Mouse (Mus musculus): ENCODE data around the gene Ndufs2. TPM values are rescaled to one million over a fixed set of nuclear protein-coding genes. Genes with fewer than 3 reads are reported as not detected.
"Not testable (repeated sequence)": the region's sequence is repeated elsewhere in the genome, so short reads cannot be mapped to it uniquely, and the experiment has no call there.

The Ndufs2 gene
- polyA plus RNA-seq, 1 experiment from 2014 or later: 213 TPM

DNA sequence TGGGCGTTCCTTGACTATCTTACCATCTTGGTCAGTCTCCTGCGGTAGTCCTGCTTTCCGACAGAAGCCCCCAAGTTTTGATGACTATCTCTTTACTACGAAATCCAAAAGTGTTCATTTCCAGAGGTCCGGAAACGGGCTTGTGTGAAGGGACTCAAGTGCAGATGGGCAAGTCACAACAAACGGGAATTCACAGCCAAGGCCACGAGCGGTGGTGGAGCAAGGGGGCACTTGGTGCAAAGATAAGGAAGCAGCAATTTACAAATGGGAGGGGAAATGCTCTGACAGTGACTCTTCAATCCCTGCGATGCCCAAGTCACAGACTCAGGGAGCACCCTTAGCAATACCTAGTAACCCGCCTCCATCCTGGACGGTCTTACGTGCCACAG, 3.7 kb downstream of the Ndufs2 start:
- peaks cover 26% of the 10 kb centered on the region for H3K36me3 ChIP-seq (replicated peaks)
- whole genome bisulfite sequencing: 15% methylated on average over 13 of the region's 13 CpGs

GRCm38 (mm10) chr1:171246709-171247452, 4.3 kb downstream of the Ndufs2 start:
- no peaks in the 10 kb centered on the region for H3K27me3 ChIP-seq
- WGBS: under 1% methylated on average over 41 of the region's 41 CpGs
- peaks cover 30% of the 10 kb centered on the region for H3K36me3 ChIP-seq (replicated peaks)
- H3K27ac ChIP-seq: peak overlapping the region; percentile 80
- peaks cover 47% of the 10 kb centered on the region for H3K4me1 ChIP-seq
- peak overlapping the region; percentile 79 for H3K4me2 ChIP-seq
- peak overlapping the region; percentile 78 for H3K4me3 ChIP-seq (replicated peaks)
- ATAC-seq (ENCODE audit: low FRiP score): peak; percentile 93
- peak overlapping the region; percentile 81 for H3K9ac ChIP-seq
- H3K9me3 ChIP-seq: no peaks in the 10 kb centered on the region

More for the DNA sequence above, 3.7 kb downstream of the Ndufs2 start:
- Histone ChIP-seq H3K4me3 (replicated peaks) (peak overlapping the region; percentile 78), H3K4me2 (peak overlapping the region; percentile 79), H3K4me1 (peaks cover 52% of the 10 kb centered on the region), H3K9me3 (no peaks in the 10 kb centered on the region), H3K27ac (peak overlapping the region; percentile 80), H3K27me3 (no peaks in the 10 kb centered on the region; the same call in 1 of the 2 replicates), H3K9ac (peak overlapping the region; percentile 51)
- ATAC-seq (ENCODE audit: low FRiP score): peak; percentile 1; the same call in 1 of the 2 replicates

DNA sequence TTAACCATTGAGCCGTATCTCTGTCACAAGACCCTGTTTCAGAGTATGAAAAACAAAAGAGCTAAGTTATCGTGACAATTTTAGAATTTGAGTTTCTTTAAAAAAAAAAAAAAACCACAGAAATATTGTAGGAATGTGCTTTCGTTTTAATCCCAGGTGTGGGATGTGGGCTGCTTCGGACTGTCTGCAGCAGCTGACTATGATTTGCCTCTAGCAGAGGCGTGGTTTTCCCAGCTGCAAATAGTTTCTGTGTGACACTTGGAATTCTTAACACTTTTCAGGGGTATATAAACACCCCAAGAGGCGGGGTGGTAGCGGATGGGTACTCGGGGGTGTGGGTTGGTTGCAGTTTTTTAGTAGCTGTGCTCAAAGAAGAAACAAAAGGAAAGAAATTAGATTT, 5.8 kb downstream of the Ndufs2 start:
- no peak for ATAC-seq (ENCODE audit: low FRiP score)
- Histone ChIP-seq H3K4me1 (peaks cover 31% of the 10 kb centered on the region), H3K27me3 (no peaks in the 10 kb centered on the region), H3K4me2 (no peak overlapping the region), H3K36me3 (replicated peaks) (peaks cover 45% of the 10 kb centered on the region), H3K27ac (no peak overlapping the region), H3K4me3 (replicated peaks) (no peak overlapping the region), H3K9me3 (no peaks in the 10 kb centered on the region), H3K9ac (0 out of 2 replicates have a peak overlapping the region, but pooled peaks have one; percentile 81)
- WGBS: 91% methylated on average over 8 of the region's 8 CpGs

DNA sequence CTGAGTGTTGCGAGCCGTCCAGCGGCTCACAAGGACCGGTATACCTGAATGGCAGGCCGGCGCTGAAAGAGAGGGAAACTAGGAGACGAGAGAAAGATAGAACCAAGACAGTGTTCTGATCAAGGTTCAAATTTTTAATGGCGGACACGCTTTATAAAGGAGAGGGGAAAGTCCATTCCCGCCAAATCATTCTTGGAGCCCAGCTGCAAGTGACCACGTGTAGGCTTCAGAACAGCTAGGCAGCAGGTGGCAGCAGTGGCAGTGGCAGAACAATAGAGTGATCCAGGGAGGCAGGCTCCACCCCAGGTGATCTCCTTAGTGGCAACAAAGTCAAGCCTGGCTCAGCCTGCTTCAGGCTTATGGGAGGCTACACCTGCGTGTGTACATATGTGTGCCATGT, 9.2 kb downstream of the Ndufs2 start:
- not testable (repeated sequence) for H3K27me3 ChIP-seq; H3K4me2 ChIP-seq; H3K9me3 ChIP-seq; H3K27ac ChIP-seq; H3K9ac ChIP-seq; ATAC-seq (ENCODE audit: low FRiP score); H3K4me3 ChIP-seq (replicated peaks)
- H3K36me3 ChIP-seq (replicated peaks): peaks cover 74% of the 10 kb centered on the region
- WGBS: 82% methylated on average over 12 of the region's 12 CpGs
- peaks cover 12% of the 10 kb centered on the region for H3K4me1 ChIP-seq

- H3K4me1 ChIP-seq: peaks cover 6% of the 10 kb centered on the region
- no peak overlapping the region for H3K27ac ChIP-seq
- peaks cover 84% of the 10 kb centered on the region for H3K36me3 ChIP-seq (replicated peaks)
- H3K27me3 ChIP-seq: no peaks in the 10 kb centered on the region
- WGBS: 91% methylated on average over 10 of the region's 10 CpGs
- H3K9ac ChIP-seq: no peak overlapping the region
- no peaks in the 10 kb centered on the region for H3K9me3 ChIP-seq
- no peak for ATAC-seq (ENCODE audit: low FRiP score)
- no peak overlapping the region for H3K4me3 ChIP-seq (replicated peaks)
- H3K4me2 ChIP-seq: no peak overlapping the region
These were observed 10.3 kb downstream of the Ndufs2 start for GRCm38 (mm10) chr1:171240911-171241310.

DNA sequence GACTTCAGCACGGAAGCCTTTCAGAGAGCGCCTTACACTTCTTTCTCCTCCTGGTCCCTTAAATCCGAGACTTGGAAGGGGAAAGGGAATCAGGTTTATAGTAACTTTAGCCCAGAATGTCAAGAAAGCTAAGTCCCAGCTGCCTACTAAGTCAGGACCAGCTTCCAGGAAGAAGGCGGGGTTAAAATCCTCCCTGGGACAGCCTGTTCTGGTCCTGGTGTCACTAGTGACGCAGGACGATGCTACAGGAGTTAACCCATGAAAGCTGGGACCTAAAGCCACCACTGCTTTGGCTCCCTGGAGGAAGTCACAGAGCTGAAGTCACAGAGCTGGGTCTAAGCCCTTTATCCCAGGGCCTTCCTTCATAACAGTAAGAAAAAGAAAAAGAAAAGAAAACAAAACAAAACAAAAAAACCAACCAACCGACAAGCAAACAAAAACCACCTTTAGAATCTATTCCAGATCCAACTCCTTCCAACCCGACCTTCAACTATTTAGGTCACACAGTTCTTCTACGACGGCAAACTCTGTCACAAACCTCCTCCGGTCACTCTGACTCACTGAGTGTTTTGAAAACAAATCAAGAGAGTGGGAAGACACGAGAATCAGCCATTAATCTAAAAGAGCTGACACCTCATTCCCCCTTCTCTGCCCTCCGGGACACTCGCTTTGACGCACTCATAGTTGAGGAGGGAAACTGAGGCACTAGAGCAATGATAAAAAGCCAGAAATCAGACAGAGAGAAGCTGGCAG, 11.0 kb downstream of the Ndufs2 start:
- no peak overlapping the region for H3K9ac ChIP-seq

DNA sequence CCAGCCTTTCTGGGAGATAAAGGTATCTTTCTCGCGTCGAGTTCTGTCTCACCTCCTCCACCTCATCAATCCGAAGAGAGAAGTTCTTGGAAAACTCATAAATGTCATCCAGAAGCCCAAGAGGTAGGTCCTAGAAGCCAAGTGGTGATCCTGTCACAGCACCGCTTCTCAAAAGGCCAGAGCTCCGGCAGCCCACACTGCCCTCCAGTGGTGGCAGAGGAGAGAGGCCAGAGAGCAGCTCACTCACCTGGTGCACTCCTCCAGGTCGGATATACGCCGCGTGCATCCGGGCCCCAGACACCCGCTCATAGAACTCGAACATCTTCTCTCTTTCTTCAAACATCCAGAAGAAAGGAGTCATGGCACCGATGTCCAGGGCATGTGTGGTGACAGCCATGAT, 12.7 kb downstream of the Ndufs2 start:
- H3K27ac ChIP-seq: no peak overlapping the region
- H3K4me1 ChIP-seq: no peaks in the 10 kb centered on the region
- no peaks in the 10 kb centered on the region for H3K27me3 ChIP-seq
- peaks cover 91% of the 10 kb centered on the region for H3K36me3 ChIP-seq (replicated peaks)
- no peaks in the 10 kb centered on the region for H3K9me3 ChIP-seq
- no peak overlapping the region for H3K4me2 ChIP-seq
- 75% methylated on average over 14 of the region's 14 CpGs for WGBS
- no peak overlapping the region for H3K9ac ChIP-seq
- ATAC-seq (ENCODE audit: low FRiP score): no peak
- no peak overlapping the region for H3K4me3 ChIP-seq (replicated peaks)

More for the DNA sequence above, 11.0 kb downstream of the Ndufs2 start:
- Histone ChIP-seq H3K4me1 (no peaks in the 10 kb centered on the region), H3K4me3 (replicated peaks) (no peak overlapping the region), H3K27me3 (no peaks in the 10 kb centered on the region), H3K36me3 (replicated peaks) (peaks cover 86% of the 10 kb centered on the region), H3K27ac (no peak overlapping the region), H3K9me3 (no peaks in the 10 kb centered on the region), H3K4me2 (no peak overlapping the region)
- no peak for ATAC-seq (ENCODE audit: low FRiP score)
- WGBS: 84% methylated on average over 15 of the region's 15 CpGs

- WGBS: 84% methylated on average over 6 of the region's 6 CpGs
These were observed 13.8 kb downstream of the Ndufs2 start for GRCm38 (mm10) chr1:171237438-171237837.

DNA sequence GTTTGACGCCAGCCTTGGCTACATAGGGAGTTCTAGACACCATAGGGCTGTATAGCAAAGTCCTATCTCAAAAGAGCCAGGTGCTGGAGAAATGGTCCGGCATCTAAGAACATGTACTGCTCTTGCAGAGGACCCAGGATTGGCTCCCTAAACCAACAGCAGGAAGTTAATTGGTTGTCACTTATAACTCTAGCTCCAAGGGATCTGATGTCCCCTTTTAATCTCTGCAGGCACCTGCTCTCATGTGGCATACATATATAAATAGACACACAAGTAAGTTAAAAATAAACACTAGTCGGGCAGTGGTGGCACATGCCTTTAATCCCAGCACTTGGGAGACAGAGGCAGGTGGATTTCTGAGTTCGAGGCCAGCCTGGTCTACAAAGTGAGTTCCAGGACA, 15.4 kb downstream of the Ndufs2 start:
- 89% methylated on average over 4 of the region's 4 CpGs for WGBS
- Histone ChIP-seq H3K36me3 (replicated peaks) (peaks cover 71% of the 10 kb centered on the region), H3K27ac (no peak overlapping the region), H3K4me2 (no peak overlapping the region), H3K9me3 (no peaks in the 10 kb centered on the region), H3K4me1 (no peaks in the 10 kb centered on the region), H3K4me3 (replicated peaks) (no peak overlapping the region), H3K27me3 (no peaks in the 10 kb centered on the region), H3K9ac (no peak overlapping the region)
- ATAC-seq (ENCODE audit: low FRiP score): no peak

More at GRCm38 (mm10) chr1:171237438-171237837, 13.8 kb downstream of the Ndufs2 start:
- H3K4me3 ChIP-seq (replicated peaks): no peak overlapping the region
- no peak overlapping the region for H3K4me2 ChIP-seq
- ATAC-seq (ENCODE audit: low FRiP score): no peak
- H3K27me3 ChIP-seq: no peaks in the 10 kb centered on the region
- no peaks in the 10 kb centered on the region for H3K4me1 ChIP-seq
- peaks cover 85% of the 10 kb centered on the region for H3K36me3 ChIP-seq (replicated peaks)
- H3K9me3 ChIP-seq: no peaks in the 10 kb centered on the region
- H3K27ac ChIP-seq: no peak overlapping the region
- no peak overlapping the region for H3K9ac ChIP-seq

DNA sequence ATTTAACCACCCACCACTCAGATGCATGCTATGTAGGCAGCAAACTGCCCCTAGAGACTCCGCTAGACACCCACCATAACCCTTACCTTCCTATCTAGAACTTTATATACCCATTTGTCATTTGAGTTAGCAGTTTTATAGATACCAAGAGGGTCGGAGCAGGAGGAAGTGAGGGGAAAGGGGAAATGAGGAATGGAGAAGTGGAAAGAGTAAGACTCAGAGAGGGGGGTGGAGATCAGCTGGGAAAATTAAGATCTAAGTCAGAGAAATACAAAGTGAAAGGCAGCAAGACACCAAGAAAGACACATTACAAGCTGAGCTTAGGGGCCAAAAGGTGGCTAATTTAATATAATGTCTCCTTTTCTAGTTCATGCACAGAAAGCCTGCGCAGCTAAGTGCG, 16.6 kb downstream of the Ndufs2 start:
- ATAC-seq (ENCODE audit: low FRiP score): no peak
- H3K36me3 ChIP-seq (replicated peaks): peaks cover 62% of the 10 kb centered on the region
- 97% methylated on average over 4 of the region's 4 CpGs for WGBS

DNA sequence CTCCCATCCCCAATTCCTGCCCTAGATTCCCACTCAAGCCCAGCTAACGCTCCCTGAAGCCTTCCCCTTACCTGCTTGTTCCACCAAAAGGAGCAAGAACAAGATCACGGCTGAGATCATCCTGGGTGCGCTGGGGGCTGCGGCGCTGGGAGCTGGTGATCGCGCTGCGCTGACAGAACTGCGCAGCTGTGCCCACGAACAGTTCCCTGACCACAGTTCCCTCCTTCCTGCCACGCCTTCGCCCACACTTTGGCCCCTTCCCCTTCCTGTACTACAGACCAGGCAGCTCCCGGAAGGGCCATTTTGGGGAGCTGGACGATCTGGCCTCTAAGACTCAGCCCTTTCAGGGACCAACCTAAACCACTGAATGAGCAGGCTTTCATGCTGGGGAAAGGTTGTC, 17.1 kb downstream of the Ndufs2 start, which contains the start of gene Fcer1g:
Fcer1g (minus strand) TSS at position 240 of the 400 bp plus-strand sequence.
- H3K36me3 ChIP-seq (replicated peaks): peaks cover 59% of the 10 kb centered on the region
- 93% methylated on average over 14 of the region's 14 CpGs for WGBS

More for the DNA sequence above, 16.6 kb downstream of the Ndufs2 start:
- Histone ChIP-seq H3K4me2 (no peak overlapping the region), H3K9me3 (no peaks in the 10 kb centered on the region), H3K9ac (no peak overlapping the region), H3K4me1 (peaks cover 2% of the 10 kb centered on the region; the same call in 1 of the 2 replicates), H3K4me3 (replicated peaks) (no peak overlapping the region), H3K27me3 (no peaks in the 10 kb centered on the region), H3K27ac (no peak overlapping the region)

More for the DNA sequence above, 17.1 kb downstream of the Ndufs2 start, which contains the start of gene Fcer1g:
- Histone ChIP-seq H3K9me3 (no peaks in the 10 kb centered on the region), H3K27ac (no peak within 1 kb of the TSS), H3K4me2 (no peak within 1 kb of the TSS), H3K4me1 (peaks cover 6% of the 10 kb centered on the region; the same call in 1 of the 2 replicates), H3K4me3 (replicated peaks) (no peak within 1 kb of the TSS), H3K27me3 (no peaks in the 10 kb centered on the region), H3K9ac (no peak within 1 kb of the TSS)
- no peak for ATAC-seq (ENCODE audit: low FRiP score)

Measured in forebrain, embryonic 12.5 days (tissue).